Mouse (Mus musculus) liver, adult (tissue): ENCODE results near the gene Sdr16c6.

Experiments used
- GATA4 ChIP-seq: IDR thresholded peaks from 2 replicates; pipeline ENCODE4 v1.6.1; 2014; ENCODE audit warnings: mild to moderate bottlenecking, low read length; ENCODE audit not compliant: insufficient replicate concordance

Gene Sdr16c6

GRCm38 (mm10) chr4:4077372-4077771, at the start of gene Sdr16c6:
Gene Sdr16c6, minus strand, starts transcription at chr4:4077522.
- no peak for TF ChIP-seq GATA4

GRCm38 (mm10) chr4:4080180-4080579, 2.9 kb upstream of the Sdr16c6 start:
- TF ChIP-seq GATA4: no peak

GRCm38 (mm10) chr4:4079132-4079531, 1.8 kb upstream of the Sdr16c6 start:
- no peak for TF ChIP-seq GATA4

GRCm38 (mm10) chr4:4076001-4076400, 1.3 kb downstream of the Sdr16c6 start:
- no peak for TF ChIP-seq GATA4
